Mouse (Mus musculus) left cerebral cortex, postnatal 25 days (tissue): ENCODE data around the gene Cacnb2. TPM values are rescaled to one million over a fixed set of nuclear protein-coding genes. Genes with fewer than 3 reads are reported as not detected.

ENCODE experiments used
- total RNA-seq, 2 experiments: library from RNA; stranded (reverse); gene quantifications; 2 replicates each; pipeline ENCODE4 v1.2.3; 2021

The Cacnb2 gene
- total RNA-seq, 2 experiments from 2014 or later: 49.3 to 52.7 TPM

Other genes starting within 250 kb of the Cacnb2 start
- gene Slc39a12, start 214.8 kb upstream of the Cacnb2 start, total RNA-seq: 10 to 100 TPM; 37.1 to 45.2 TPM